Mouse (Mus musculus) olfactory bulb, adult 2 months (tissue): Measurements from ENCODE around the gene Sgsm2. TPM values are rescaled to one million over a fixed set of nuclear protein-coding genes. Genes with fewer than 3 reads are reported as not detected.

Source experiments
- H3K27ac ChIP-seq: fragments of 200-500 bp; 2 replicates; pipeline ENCODE4 v1.5.1; 2012; ENCODE audit warnings: low read depth, low read length; ENCODE audit not compliant: insufficient read depth
- H3K4me1 ChIP-seq: fragments of 200-500 bp; 2 replicates; pipeline ENCODE4 v1.6.1; 2012; ENCODE audit warnings: low read length; ENCODE audit not compliant: control insufficient read depth, insufficient read depth
- H3K4me3 ChIP-seq: fragments of 200-500 bp; 2 replicates; pipeline ENCODE4 v1.5.1; 2012; ENCODE audit warnings: mild to moderate bottlenecking, low read depth, low read length, moderate library complexity; ENCODE audit not compliant: insufficient read depth
- CTCF ChIP-seq: fragments of 200-500 bp; IDR thresholded peaks from 2 replicates; pipeline ENCODE4 v1.5.1; 2012; ENCODE audit warnings: low read depth, mild to moderate bottlenecking, low read length, moderate library complexity; ENCODE audit not compliant: insufficient read depth
- POLR2A ChIP-seq: fragments of 200-500 bp; IDR thresholded peaks from 2 replicates; pipeline ENCODE4 v1.6.1; 2012; ENCODE audit warnings: mild to moderate bottlenecking, low read depth, low read length, moderate library complexity; ENCODE audit not compliant: insufficient read depth
- WGBS: fragments of 180-500 bp; shearing (Covaris S2); methylation state at CpG from one replicate; pipeline ENCODE4 v1.1.7; 2018; 5-methylcytosine and 5-hydroxymethylcytosine counted together
- polyA plus RNA-seq: library from polyadenylated mRNA; stranded (reverse); fragments of >200 nt; gene quantifications from 2 replicates; pipeline ENCODE4 v1.2.4, GENCODE M21; 2012; ENCODE audit warnings: low replicate concordance; ENCODE audit not compliant: missing spikeins, insufficient read depth, insufficient read length

The Sgsm2 gene
- polyA plus RNA-seq, 1 experiment, result not detected

DNA sequence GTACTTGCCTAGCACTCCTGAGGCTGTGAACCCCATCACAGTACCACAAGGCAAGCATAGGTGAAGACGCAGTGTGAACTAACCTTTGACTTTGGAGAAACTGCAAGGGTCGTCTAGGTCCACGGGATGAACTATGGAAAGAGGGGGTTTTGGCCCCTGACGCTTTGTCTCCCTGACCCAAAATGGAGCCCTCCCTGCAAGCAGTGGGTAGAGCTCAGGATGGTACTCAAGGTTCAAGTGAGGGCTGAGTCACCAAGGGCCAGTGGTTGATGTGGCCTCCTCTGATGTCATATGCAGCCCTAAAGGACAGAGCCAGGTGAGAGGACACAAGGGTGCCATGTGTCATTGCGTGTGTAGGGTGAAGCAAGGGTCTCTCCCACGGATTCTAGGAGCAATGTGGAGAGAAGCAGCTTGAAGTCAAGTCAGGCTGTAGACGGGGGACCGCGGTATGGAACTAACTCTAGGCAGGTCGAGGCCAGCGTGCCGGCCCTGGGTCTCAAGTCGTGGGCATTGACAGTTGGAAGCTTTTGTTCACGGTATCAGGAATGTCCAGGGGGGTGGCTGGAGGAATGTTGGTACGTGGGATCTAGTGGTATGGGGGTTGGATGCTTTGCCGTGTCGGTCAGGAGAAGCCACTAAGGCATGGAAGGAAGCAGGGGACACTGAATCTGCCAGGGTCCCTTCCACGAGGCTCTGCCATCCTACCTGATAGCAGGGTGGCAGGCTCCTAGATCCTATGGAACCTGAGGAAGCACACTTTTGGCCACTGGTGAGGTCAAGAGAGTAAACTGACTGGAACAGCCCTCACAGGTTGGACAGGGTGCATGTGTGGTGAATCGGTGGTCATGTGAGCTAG is 56.8 kb downstream of the Sgsm2 start:
- Histone ChIP-seq H3K4me1 (peaks cover 42% of the 10 kb centered on the region), H3K27ac (no peak overlapping the region), H3K4me3 (no peak overlapping the region)
- 90% methylated on average over 19 of the region's 19 CpGs for WGBS
- TF ChIP-seq CTCF, result no peak
- TF ChIP-seq POLR2A, result no peak

- 11% methylated on average over 6 of the region's 6 CpGs for WGBS
- Histone ChIP-seq H3K4me1 (peaks cover 50% of the 10 kb centered on the region), H3K4me3 (no peak overlapping the region), H3K27ac (0 out of 2 replicates have a peak overlapping the region, but pooled peaks have one; percentile 12)
- TF ChIP-seq POLR2A, result no peak
- TF ChIP-seq CTCF, result no peak
Observed at GRCm38 (mm10) chr11:74838971-74839370, 57.9 kb downstream of the Sgsm2 start.

GRCm38 (mm10) chr11:74838441-74838840 is 58.4 kb downstream of the Sgsm2 start:
- TF ChIP-seq POLR2A (no peak), CTCF (no peak)
- Histone ChIP-seq H3K4me1 (peaks cover 55% of the 10 kb centered on the region), H3K27ac (no peak overlapping the region), H3K4me3 (peak overlapping the region; percentile 72)
- WGBS, result under 1% methylated on average over 35 of the region's 35 CpGs

GRCm38 (mm10) chr11:74837694-74838431 is 59.0 kb downstream of the Sgsm2 start:
- WGBS, result under 1% methylated on average over 54 of the region's 54 CpGs
- TF ChIP-seq CTCF, result no peak
- TF ChIP-seq POLR2A, result no peak
- Histone ChIP-seq H3K4me1 (peaks cover 55% of the 10 kb centered on the region), H3K27ac (peak overlapping the region; percentile 84), H3K4me3 (peak overlapping the region; percentile 72)

DNA sequence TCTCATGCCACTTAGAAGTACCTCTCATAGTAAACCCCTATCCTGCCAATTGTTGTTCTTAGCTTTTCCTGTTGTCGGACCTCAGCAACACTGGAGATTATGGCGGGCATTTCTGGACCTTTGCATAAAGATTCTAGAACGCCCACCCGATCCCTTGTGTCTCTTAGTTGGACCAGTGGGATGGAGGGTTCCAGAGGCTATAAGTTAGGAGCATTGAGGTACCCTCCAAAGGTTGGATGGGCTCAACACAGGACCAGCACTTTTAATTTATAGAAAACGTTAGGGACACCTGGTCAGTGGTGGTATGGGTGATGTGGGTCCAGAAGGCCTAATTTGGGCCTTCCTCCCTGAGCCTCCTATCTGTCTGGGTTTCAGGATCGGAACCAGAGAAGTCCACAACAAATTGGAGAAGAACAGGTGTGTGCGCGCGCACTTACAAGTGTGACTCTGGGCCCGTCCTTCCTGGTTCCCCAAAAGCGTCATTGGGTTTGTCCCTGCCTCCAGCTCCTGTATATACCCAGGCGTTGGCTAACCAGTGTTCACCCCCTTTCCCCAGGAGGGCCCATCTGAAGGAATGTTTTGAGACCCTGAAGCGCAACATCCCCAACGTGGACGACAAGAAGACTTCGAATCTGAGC is 59.7 kb downstream of the Sgsm2 start:
- Histone ChIP-seq H3K27ac (no peak overlapping the region), H3K4me3 (peak overlapping the region; percentile 72), H3K4me1 (peaks cover 57% of the 10 kb centered on the region)
- WGBS, result 57% methylated on average over 16 of the region's 16 CpGs
- TF ChIP-seq POLR2A (no peak), CTCF (no peak)

- Histone ChIP-seq H3K27ac (no peak overlapping the region), H3K4me3 (no peak overlapping the region), H3K4me1 (peaks cover 55% of the 10 kb centered on the region)
- 88% methylated on average over 22 of the region's 22 CpGs for WGBS
- TF ChIP-seq CTCF, result no peak
- TF ChIP-seq POLR2A, result no peak
Observed at GRCm38 (mm10) chr11:74836225-74837055, 60.4 kb downstream of the Sgsm2 start.

DNA sequence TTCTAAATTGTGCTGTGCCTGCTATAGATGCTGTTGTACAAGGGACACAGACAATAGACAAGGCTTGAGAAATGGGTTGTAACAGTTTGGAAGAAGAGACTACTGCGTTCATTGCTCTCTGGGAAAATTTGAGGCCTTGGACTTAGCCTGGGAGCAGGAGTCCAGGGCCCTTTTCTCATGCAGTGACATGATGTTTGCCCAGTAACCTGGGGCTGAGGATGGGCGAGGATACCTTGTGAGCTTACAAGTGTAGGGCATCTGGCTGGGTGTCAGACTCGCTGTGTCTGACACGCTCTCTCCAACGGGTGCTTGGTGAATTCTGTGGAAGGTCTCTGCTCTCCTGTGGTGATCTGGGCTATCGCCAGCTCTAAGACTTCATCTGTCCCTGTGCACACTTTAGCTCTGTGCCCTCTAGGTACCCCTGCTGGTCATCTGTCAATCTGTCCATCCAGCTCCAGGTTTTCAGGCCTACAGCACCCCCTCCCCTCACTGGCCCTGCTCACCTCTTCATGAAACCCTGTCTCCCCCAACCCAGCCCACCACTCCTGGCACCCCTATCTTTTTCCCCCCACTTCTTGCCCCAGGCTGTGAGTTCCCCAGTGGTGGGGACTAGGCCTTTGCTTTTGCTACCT is 61.2 kb downstream of the Sgsm2 start:
- peaks cover 48% of the 10 kb centered on the region for H3K4me1 ChIP-seq
- TF ChIP-seq CTCF (no peak), POLR2A (no peak)
- WGBS, result 82% methylated on average over 6 of the region's 6 CpGs

More for the DNA sequence above, 61.2 kb downstream of the Sgsm2 start:
- Histone ChIP-seq H3K4me3 (no peak overlapping the region), H3K27ac (no peak overlapping the region)
